8 mouse cellular contexts compared by ENCODE assay signal in the genomic region with DNA sequence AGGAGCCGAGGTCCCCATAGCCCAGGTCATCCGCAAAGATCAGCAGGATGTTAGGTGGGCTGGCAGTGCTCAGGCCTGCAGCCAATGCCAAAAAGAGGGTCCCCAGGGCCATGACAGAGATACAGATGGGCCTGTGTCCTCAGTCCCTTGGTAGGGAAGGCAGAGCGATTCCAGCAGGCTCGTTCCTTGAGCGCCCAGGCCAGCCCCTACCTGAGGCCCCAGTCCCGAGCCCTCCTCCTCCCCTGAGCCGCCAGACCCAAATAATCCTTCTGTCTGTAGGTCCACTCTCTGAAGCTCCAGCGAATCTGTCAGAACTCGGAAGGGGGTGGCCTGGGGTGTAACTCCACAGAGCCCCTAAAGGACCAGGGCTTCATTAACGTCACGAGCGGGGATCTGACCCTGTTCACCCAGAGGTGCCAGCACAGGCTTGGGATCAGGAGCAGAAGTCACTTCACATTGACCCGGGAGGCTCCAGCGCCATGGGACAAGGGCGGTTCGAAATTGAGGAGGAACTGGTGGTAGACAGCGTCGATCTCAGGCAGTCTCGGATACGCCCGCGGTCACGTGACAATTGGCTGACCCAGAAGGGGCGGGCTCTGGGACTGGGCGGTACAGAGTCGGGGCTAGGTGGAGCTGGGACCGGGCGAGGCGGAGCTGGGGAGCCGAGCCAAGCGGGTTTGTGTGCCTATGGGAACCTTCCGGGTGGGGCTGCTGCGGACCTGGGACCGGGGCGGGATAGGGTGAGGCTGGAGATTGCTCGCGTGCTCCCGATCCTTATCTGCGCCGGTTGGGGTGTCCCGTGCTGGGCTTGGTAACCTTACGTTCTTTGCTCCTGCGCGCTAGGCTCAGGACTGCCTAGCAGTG. TPM values are rescaled to one million over a fixed set of nuclear protein-coding genes. Genes with fewer than 3 reads are reported as not detected.
DNase-seq lines count a peak whose midpoint lies in the region; ATAC-seq lines count a peak whose summit lies in the region.

No protein-coding gene starts in this region.

- peak; percentile 94 for DNase-seq in adipocyte (ENCODE audit: low spot score)
- peak; percentile 95 for DNase-seq in embryo, embryonic 10 days (ENCODE audit: low spot score)
- DNase-seq in gastrocnemius, postnatal 10 days: peak; percentile 92
- peak; percentile 92 to 98 for DNase-seq in left cerebral cortex, postnatal 10 days (ENCODE audit: extremely low spot score in 1 of 2, low spot score in 2 of 2)
- DNase-seq in right cerebral cortex, postnatal 25 days: peak; percentile 93
- DNase-seq in urinary bladder, postnatal 4 days (ENCODE audit: low spot score in 2 of 2): peak; percentile 90 to 95

- intact Hi-C loops in left cerebral cortex, postnatal 10 days (cut with DNase I): no loop called here

- peak; percentile 99 for ATAC-seq in inflammation-experienced regulatory T-cells, adult 6 months
- peak; percentile 95 for ATAC-seq in megakaryocyte-erythroid progenitor cell, adult 5-6 weeks (replicated peaks; ENCODE audit: low FRiP score, low TSS enrichment, poor library complexity, severe bottlenecking)

RNA-seq across cellular contexts. Expression of a gene that starts 1.4 kb away (rescaled TPM):
- 10 to 100 TPM in 1 of 2 experiments, 1 to 10 TPM in 1; 6.5 to 11.0 TPM for total RNA-seq in gastrocnemius, postnatal 10 days (2021)
- polyA plus RNA-seq in inflammation-experienced regulatory T-cells, adult 6 months (2017; shearing (Covaris generic)): 10 to 100 TPM in 1 of 3 experiments, 1 to 10 TPM in 2; 4.9 to 12.1 (median 6.8) TPM
- 10 to 100 TPM; 33.1 to 33.4 TPM for total RNA-seq in left cerebral cortex, postnatal 10 days (2021)
- 10.7 and 18.3 TPM in 2 replicates for total RNA-seq in megakaryocyte-erythroid progenitor cell, adult 5-6 weeks (2014; fragmentation: Nextera tagmentation)
- total RNA-seq in megakaryocyte-erythroid progenitor cell, adult 5-6 weeks (2017): 7.1 and 17.4 TPM in 2 replicates

RNA-seq across cellular contexts. Expression of a gene that starts 22.1 kb away (rescaled TPM):
- total RNA-seq in gastrocnemius, postnatal 10 days (2021): under 1 TPM; 0.23 to 0.26 TPM
- polyA plus RNA-seq in inflammation-experienced regulatory T-cells, adult 6 months (2017; shearing (Covaris generic)): under 1 TPM in 2 of 3 experiments, not detected in 1; 0.08 to 0.40 TPM
- total RNA-seq in left cerebral cortex, postnatal 10 days (2021): 100 to 1,000 TPM; 189 to 195 TPM
- not detected in 2 replicates for total RNA-seq in megakaryocyte-erythroid progenitor cell, adult 5-6 weeks (2014; fragmentation: Nextera tagmentation)
- total RNA-seq in megakaryocyte-erythroid progenitor cell, adult 5-6 weeks (2017): not detected in 2 replicates

RNA-seq across cellular contexts. Expression of a gene that starts 23.6 kb away (rescaled TPM):
- total RNA-seq in gastrocnemius, postnatal 10 days (2021): 10 to 100 TPM; 24.8 to 36.1 TPM
- not detected for polyA plus RNA-seq in inflammation-experienced regulatory T-cells, adult 6 months (2017; shearing (Covaris generic))
- total RNA-seq in left cerebral cortex, postnatal 10 days (2021): 100 to 1,000 TPM; 196 to 197 TPM
- total RNA-seq in megakaryocyte-erythroid progenitor cell, adult 5-6 weeks (2014; fragmentation: Nextera tagmentation): 77.1 and 87.3 TPM in 2 replicates
- total RNA-seq in megakaryocyte-erythroid progenitor cell, adult 5-6 weeks (2017): 11.8 and 48.9 TPM in 2 replicates

RNA-seq across cellular contexts. Expression of a gene that starts 46.1 kb away (rescaled TPM):
- total RNA-seq in gastrocnemius, postnatal 10 days (2021): 10 to 100 TPM; 21.4 to 40.0 TPM
- polyA plus RNA-seq in inflammation-experienced regulatory T-cells, adult 6 months (2017; shearing (Covaris generic)): 10 to 100 TPM; 45.1 to 62.2 (median 57.2) TPM
- 10 to 100 TPM; 54.3 to 55.5 TPM for total RNA-seq in left cerebral cortex, postnatal 10 days (2021)
- total RNA-seq in megakaryocyte-erythroid progenitor cell, adult 5-6 weeks (2014; fragmentation: Nextera tagmentation): 56.6 and 59.9 TPM in 2 replicates
- total RNA-seq in megakaryocyte-erythroid progenitor cell, adult 5-6 weeks (2017): 14.5 and 14.9 TPM in 2 replicates

RNA-seq across cellular contexts. Expression of a gene that starts 46.3 kb away (rescaled TPM):
- under 1 TPM; 0.66 to 0.81 TPM for total RNA-seq in gastrocnemius, postnatal 10 days (2021)
- under 1 TPM in 1 of 3 experiments, not detected in 2; 0.28 TPM for polyA plus RNA-seq in inflammation-experienced regulatory T-cells, adult 6 months (2017; shearing (Covaris generic))
- total RNA-seq in left cerebral cortex, postnatal 10 days (2021): not detected
- not detected in 2 replicates for total RNA-seq in megakaryocyte-erythroid progenitor cell, adult 5-6 weeks (2014; fragmentation: Nextera tagmentation)
- total RNA-seq in megakaryocyte-erythroid progenitor cell, adult 5-6 weeks (2017): 0.57 TPM in 1 of 2 replicates, not detected in the other

Comparison
In these comparisons a context has a peak if more than half of its experiments do, and no peak if none do; other contexts are left out.
1. Peak in every context shown above with its lines: DNase-seq and ATAC-seq.
2. RNA of a gene that starts 22.1 kb away (total RNA-seq): 189 to 195 TPM in left cerebral cortex, postnatal 10 days; 0.23 to 0.26 TPM in gastrocnemius, postnatal 10 days and not detected in megakaryocyte-erythroid progenitor cell, adult 5-6 weeks; every median in the first group is over 100 times any median in the second.